Mouse (Mus musculus): ENCODE measurements at regions not wholly inside any gene's neighbourhood (a gene's known extent, or its start where the extent isn't known, plus 50 kb on each side); places are given as distances from the start of the nearest gene placed in this dataset.

DNA sequence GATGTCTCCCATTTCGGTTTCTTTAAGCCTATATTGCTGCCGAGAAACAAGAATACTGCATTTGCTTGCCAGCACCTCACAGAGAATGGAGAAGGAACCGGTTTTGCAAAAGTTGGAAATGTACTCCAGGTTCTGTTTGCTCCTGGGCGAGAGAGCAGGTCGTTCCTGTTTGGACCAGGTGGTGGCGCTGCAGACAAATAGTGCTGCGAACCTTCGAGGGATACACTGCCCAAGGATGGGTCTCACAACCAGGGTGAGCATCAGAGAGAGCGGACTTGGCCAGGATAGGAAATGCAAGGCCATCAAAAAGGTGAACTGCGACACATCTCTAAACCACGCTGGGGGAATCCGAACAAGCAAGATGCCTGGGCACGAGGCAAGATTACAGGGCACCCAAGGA lies 54.0 kb upstream of the Ets2 start:
- DNase-seq (ENCODE audit: low spot score in 2 of 2): peak; percentile 86 to 89

DNA sequence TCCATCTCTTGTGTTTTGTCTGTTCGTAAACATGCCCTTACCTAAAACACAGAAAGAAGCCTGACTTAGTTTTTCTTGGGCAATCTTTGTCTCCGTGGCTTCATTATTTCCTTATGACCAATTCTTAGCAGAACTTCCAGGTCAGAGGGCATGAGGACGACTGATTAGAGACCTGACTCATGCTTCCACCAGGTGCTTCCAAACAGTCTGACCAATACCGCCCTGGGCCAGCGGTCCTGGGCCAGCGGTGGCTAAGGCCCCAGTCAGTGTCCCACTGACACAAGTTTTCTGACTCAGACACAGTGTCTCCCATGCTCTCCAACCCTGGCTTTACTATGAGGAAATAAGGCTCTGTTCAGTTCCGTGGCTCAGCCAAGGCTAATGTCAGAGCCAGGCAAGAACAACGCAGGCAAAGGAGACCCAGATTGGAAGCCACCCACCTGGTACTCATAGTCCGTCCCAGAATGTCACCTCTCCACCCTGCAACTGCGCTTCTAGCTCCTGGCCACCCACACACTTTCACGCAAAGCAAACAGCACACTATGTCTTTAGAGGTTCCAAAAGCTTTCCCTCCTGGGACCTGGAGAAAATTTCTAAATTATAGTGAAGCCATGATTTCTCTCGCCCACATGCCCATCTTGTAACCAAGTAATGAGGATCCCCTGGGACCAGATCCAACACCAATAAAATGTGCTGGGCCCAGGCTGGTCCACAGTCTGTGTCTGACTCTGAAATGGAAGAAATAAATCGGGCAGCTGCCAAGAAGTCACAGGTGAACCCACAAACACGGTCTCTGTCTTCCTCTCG lies 56.6 kb upstream of the Erg start:
- no peak for DNase-seq (ENCODE audit: low spot score in 2 of 2)

DNA sequence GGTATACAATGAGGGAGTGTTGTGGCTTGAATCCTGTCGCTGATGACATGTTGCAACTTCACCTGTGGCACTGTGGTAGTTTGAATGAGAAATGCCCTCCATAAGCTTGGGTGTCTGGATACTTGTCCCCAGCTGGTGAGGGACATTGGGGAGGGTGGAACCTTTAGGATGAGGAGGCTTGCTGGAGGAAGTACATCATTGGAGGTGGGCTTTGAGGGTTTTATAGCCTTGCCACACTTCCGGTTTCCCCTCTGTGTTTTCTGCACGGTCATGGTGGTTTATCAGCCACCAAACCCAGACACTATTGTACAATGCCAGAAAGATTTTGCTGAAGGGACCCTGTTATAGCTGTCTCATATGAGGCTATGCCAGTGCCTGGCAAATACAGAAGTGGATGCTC lies 54.3 kb upstream of the Erg start:
- DNase-seq (ENCODE audit: low spot score in 2 of 2): no peak

DNA sequence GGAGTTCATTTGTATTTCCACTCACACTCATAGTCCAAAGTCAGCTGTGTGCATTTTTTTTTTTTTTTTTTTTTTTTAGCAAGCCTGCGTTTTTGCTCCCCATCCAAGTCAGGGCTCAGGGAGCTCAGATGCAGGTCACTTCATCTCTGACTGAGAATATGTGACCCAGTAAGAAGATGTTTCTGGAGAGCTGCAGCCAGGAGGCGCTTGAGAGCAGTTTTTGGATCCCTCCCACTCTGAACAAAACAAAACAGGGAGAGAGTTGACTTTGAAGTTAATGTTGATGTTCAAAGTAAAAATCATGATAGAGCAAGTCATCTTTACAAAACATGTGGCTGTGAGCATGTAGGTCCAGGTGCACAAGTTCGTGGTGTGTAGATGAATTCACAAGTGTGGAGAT lies 53.3 kb upstream of the Erg start:
- no peak for DNase-seq (ENCODE audit: low spot score in 2 of 2)

DNA sequence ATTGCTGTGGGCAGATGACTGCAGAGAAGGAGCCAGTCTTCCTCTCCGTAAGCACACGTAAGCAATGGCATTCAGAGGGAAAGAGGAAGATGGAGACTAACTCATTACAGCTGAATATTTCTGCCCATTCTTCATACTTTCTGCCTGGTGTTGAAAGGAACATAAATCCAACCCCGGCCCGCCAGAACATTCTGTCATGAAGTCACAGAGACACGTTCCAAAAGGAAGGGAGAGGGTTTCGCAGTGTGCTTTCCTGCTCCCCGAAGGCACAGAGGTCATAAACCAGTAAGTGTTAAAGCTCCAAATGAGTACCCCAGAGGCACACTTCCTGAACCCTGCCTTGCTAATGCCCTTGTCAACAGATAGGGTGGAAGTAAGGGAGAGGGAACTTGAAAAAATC lies 51.5 kb upstream of the Erg start:
- no peak for DNase-seq (ENCODE audit: low spot score in 2 of 2)

DNA sequence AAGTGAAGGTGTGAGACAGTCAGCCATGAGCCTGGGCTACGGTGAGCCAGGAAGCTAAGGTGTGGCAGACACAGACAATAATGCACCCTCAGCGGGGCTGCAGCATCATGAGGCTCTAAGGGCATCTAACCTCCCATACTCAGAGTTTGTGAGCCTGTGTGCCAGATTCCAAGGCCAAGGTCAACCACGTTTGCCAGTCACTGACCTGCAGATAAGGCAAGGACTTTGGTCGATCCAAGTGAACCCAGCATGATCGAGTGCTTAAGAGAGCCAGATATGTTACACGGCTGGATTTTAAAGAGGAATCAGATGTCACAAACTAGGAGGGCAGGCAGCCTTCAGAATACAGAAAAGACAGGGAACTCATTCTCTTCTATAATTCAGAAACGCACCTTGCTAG lies 50.2 kb upstream of the Erg start:
- no peak for DNase-seq (ENCODE audit: low spot score in 2 of 2)

All from cerebellum, postnatal 4 days (tissue).